Mouse (Mus musculus) liver, adult 2 months (tissue): Measurements from ENCODE around the gene Tti1.

ENCODE experiments used
- CTCF ChIP-seq: fragments of 200-500 bp; IDR thresholded peaks from 2 replicates; pipeline ENCODE4 v1.5.1; 2011; ENCODE audit warnings: low read depth, low read length, control low read depth
- POLR2A ChIP-seq: fragments of 200-500 bp; IDR thresholded peaks from 2 replicates; pipeline ENCODE4 v1.6.1; 2011; ENCODE audit warnings: low read length, control low read depth; ENCODE audit not compliant: insufficient read depth; ENCODE audit errors: extremely low read depth

- no peak for TF ChIP-seq POLR2A
- no peak for TF ChIP-seq CTCF
Observed at GRCm38 (mm10) chr2:158017330-158017729, 10.9 kb downstream of the Tti1 start.
